Mouse (Mus musculus): ENCODE results near the gene Vil1.

GRCm38 (mm10) chr1:74361812-74362211, 47.4 kb upstream of the Vil1 start, which contains the start of gene Catip:
- TF ChIP-seq POLR2A (IDR thresholded peaks at IDR 0.05; ENCODE audit: borderline replicate concordance, extremely low read depth, low read depth, low read length) (no peak), CTCF (IDR thresholded peaks at IDR 0.05; ENCODE audit: insufficient read depth, low read length) (peak; percentile 50)
